ENCODE assay signal across 9 mouse cellular contexts in genomic region chr8:120416173-120416521, GRCm38 (mm10).
DNase-seq lines count a peak whose midpoint lies in the region; ATAC-seq and TF ChIP-seq lines count a peak whose summit lies in the region.
"Had no signal": no experiment of that assay in that cellular context is flagged by ENCODE, and none has a peak within 500 bp of the region (broad histone marks: within the 10 kb centered on the region; RNA-seq: fewer than 3 reads in every experiment).

No protein-coding gene starts in this region.

- no peaks in the 10 kb centered on the region for H3K36me3 ChIP-seq in hindbrain, embryonic 16.5 days (ENCODE audit: control insufficient read depth, insufficient read depth, low read length)
- no peaks in the 10 kb centered on the region for H3K36me3 ChIP-seq in liver, postnatal 0 days (replicated peaks; ENCODE audit: insufficient read depth, low read length)
- H3K36me3 ChIP-seq in stomach, embryonic 15.5 days, result no peaks in the 10 kb centered on the region

- H3K9ac ChIP-seq in hindbrain, embryonic 16.5 days (ENCODE audit: low read depth, low read length), result no peak overlapping the region
- peak overlapping the region; percentile 59; the same call in 1 of the 2 replicates for H3K9ac ChIP-seq in liver, postnatal 0 days (replicated peaks)
- H3K9ac ChIP-seq in stomach, embryonic 15.5 days, result no peak overlapping the region

- WGBS in hindbrain, embryonic 16.5 days, result 30% methylated on average over 8 of the region's 8 CpGs
- WGBS in liver, postnatal 0 days (ENCODE audit: insufficient replicate concordance), result 48% methylated on average over 8 of the region's 8 CpGs
- WGBS in stomach, embryonic 15.5 days, result 27% methylated on average over 8 of the region's 8 CpGs

- intact Hi-C loops in left cerebral cortex, postnatal 14 days (cut with DNase I), result no loop called here

- TF ChIP-seq EP300 in liver, postnatal 0 days (IDR thresholded peaks at IDR 0.05; ENCODE audit: low read depth), result no peak

- DNase-seq in layer of hippocampus, adult 2 months (ENCODE audit: low spot score in 2 of 2), result no peak
- DNase-seq in layer of hippocampus, adult 9-10 months (ENCODE audit: low spot score), result no peak
- no peak for DNase-seq in liver, postnatal 0 days
- no peak for DNase-seq in frontal cortex, postnatal 14 days (ENCODE audit: low spot score in 2 of 2)
- DNase-seq in left cerebral cortex, postnatal 14 days (ENCODE audit: low spot score in 2 of 2), result no peak

- no peak for TF ChIP-seq CTCF in layer of hippocampus, adult 2 months (conservative IDR thresholded peaks at IDR 0.05)
- no peak for TF ChIP-seq CTCF in liver, postnatal 0 days (IDR thresholded peaks at IDR 0.05; ENCODE audit: low read depth)

- no peaks in the 10 kb centered on the region for H3K27me3 ChIP-seq in hindbrain, embryonic 16.5 days (replicated peaks; ENCODE audit: control insufficient read depth, insufficient read depth, low read length)
- H3K27me3 ChIP-seq in liver, postnatal 0 days (ENCODE audit: insufficient read depth, low read length), result no peaks in the 10 kb centered on the region
- H3K27me3 ChIP-seq in stomach, embryonic 15.5 days (replicated peaks), result no peaks in the 10 kb centered on the region
- H3K27me3 ChIP-seq: Patski had no signal

- no peaks in the 10 kb centered on the region for H3K9me3 ChIP-seq in hindbrain, embryonic 16.5 days (ENCODE audit: control insufficient read depth, low read length)
- H3K9me3 ChIP-seq in liver, postnatal 0 days (ENCODE audit: low read length), result no peaks in the 10 kb centered on the region
- no peaks in the 10 kb centered on the region for H3K9me3 ChIP-seq in stomach, embryonic 15.5 days

- H3K4me2 ChIP-seq in hindbrain, embryonic 16.5 days (ENCODE audit: low read length), result peak overlapping the region; percentile 28
- peak overlapping the region; percentile 47 for H3K4me2 ChIP-seq in liver, postnatal 0 days (ENCODE audit: low read depth, low read length)
- peak overlapping the region; percentile 50 for H3K4me2 ChIP-seq in stomach, embryonic 15.5 days

- peak overlapping the region; percentile 19; the same call in 1 of the 2 replicates for H3K4me3 ChIP-seq in layer of hippocampus, adult 2 months
- H3K4me3 ChIP-seq in hindbrain, embryonic 16.5 days (ENCODE audit: low read length), result no peak overlapping the region
- no peak overlapping the region for H3K4me3 ChIP-seq in liver, postnatal 0 days (ENCODE audit: low read depth, low read length)
- H3K4me3 ChIP-seq in stomach, embryonic 15.5 days (replicated peaks), result no peak overlapping the region

- ATAC-seq in hindbrain, embryonic 16.5 days, result no peak
- ATAC-seq in liver, postnatal 0 days, result no peak
- ATAC-seq in stomach, embryonic 15.5 days (ENCODE audit: insufficient read depth, low FRiP score, low read depth), result peak; percentile 1; the same call in 1 of the 2 replicates
- no peak for ATAC-seq in CD4-positive, CD25-positive, alpha-beta regulatory T cell, adult 4 months

- peak overlapping the region; percentile 87 for H3K27ac ChIP-seq in layer of hippocampus, adult 2 months
- peak overlapping the region; percentile 84 for H3K27ac ChIP-seq in hindbrain, embryonic 16.5 days (ENCODE audit: low read depth, low read length)
- peak overlapping the region; percentile 67 for H3K27ac ChIP-seq in liver, postnatal 0 days (ENCODE audit: low read depth)
- peak overlapping the region; percentile 97 for H3K27ac ChIP-seq in stomach, embryonic 15.5 days

- H3K4me1 ChIP-seq in hindbrain, embryonic 16.5 days (ENCODE audit: control insufficient read depth, insufficient read depth, low read depth, low read length), result peaks cover 62% of the 10 kb centered on the region
- H3K4me1 ChIP-seq in liver, postnatal 0 days (ENCODE audit: insufficient read depth), result peaks cover 34% of the 10 kb centered on the region
- peaks cover 51% of the 10 kb centered on the region for H3K4me1 ChIP-seq in stomach, embryonic 15.5 days
